Mouse (Mus musculus): ENCODE data around the gene Rab24. TPM values are rescaled to one million over a fixed set of nuclear protein-coding genes. Genes with fewer than 3 reads are reported as not detected.
A peak's percentile ranks its signal among the peaks of the same experiment; 100 is the strongest.

Rab24 gene
- total and polyA plus RNA-seq, 3 experiments: 41.7 to 72.5 (median 45.3) TPM

DNA sequence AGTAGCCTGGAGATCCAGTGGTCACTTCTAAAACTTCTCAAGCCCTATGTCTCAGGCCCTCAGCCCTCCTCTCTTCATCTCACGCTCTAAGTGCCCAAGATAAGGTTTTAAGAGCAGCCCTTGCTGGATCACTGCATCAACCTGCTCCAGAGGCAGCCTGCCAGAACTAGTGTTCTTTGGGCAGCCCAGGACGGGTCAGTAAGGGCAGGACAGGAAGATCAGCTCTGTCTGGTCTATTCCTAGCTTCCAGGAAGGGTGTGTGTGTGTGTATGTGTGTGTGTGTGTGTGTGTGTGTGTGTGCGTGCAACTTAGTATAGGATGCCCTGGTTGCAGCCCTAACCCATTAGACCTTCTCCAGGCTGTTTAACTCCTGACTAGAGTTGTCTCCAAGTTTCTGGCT, 48.5 kb upstream of the Rab24 start:
- Histone ChIP-seq H3K4me2 (ENCODE audit: insufficient read depth, low read depth, poor library complexity, severe bottlenecking) (peak overlapping the region; percentile 48), H3K27me3 (replicated peaks) (no peaks in the 10 kb centered on the region), H3K79me2 (replicated peaks; ENCODE audit: control insufficient read depth, extremely low read depth, insufficient read depth, poor library complexity, severe bottlenecking) (no peaks in the 10 kb centered on the region), H3K4me3 (replicated peaks in 1 of 3; ENCODE audit: low read depth in 2 of 3, low read length in 2 of 3, poor library complexity in 1 of 3) (peak overlapping the region; percentile 55 to 65 (median 62)), H3K9ac (ENCODE audit: insufficient read depth, low read depth) (peak overlapping the region; percentile 37), H3K36me3 (replicated peaks in 1 of 2; ENCODE audit: control insufficient read depth in 1 of 2, insufficient read depth in 1 of 2, low read length in 1 of 2) (peaks cover 0 to 3% of the 10 kb centered on the region in 2 experiments), H3K4me1 (ENCODE audit: control insufficient read depth in 1 of 2, insufficient read depth in 2 of 2) (peaks cover 22 to 61% of the 10 kb centered on the region in 2 experiments), H3K27ac (ENCODE audit: insufficient read depth, low read depth) (no peak overlapping the region), H3K9me3 (replicated peaks; ENCODE audit: low read length) (no peaks in the 10 kb centered on the region)
- dilution Hi-C loops (cut with MboI; ENCODE audit: extremely low pct_ligation_motif_present, extremely low pct_unique_long_range_greater_than_20kb, low sequenced_read_pairs): no loop called here
- TF ChIP-seq BHLHE40 (IDR thresholded peaks at IDR 0.05; ENCODE audit: low read depth, low read length): no peak
- TF ChIP-seq CHD2 (IDR thresholded peaks at IDR 0.05; ENCODE audit: low read length): no peak
- TF ChIP-seq EP300 (IDR thresholded peaks at IDR 0.05; ENCODE audit: low read length): no peak
- TF ChIP-seq ZNF384 (IDR thresholded peaks at IDR 0.05; ENCODE audit: low read depth, low read length): no peak
- TF ChIP-seq MAZ (IDR thresholded peaks at IDR 0.05; ENCODE audit: low read depth, low read length): no peak
- no peak for TF ChIP-seq UBTF (IDR thresholded peaks at IDR 0.05; ENCODE audit: low read depth, low read length)
- TF ChIP-seq MAX (IDR thresholded peaks at IDR 0.05; ENCODE audit: low read length): no peak
- no peak for TF ChIP-seq MAFK (IDR thresholded peaks at IDR 0.05; ENCODE audit: insufficient replicate concordance, low read length)
- TF ChIP-seq MXI1 (IDR thresholded peaks at IDR 0.05; ENCODE audit: low read depth, low read length): no peak
- no peak for TF ChIP-seq NELFE (IDR thresholded peaks at IDR 0.05; ENCODE audit: low read depth, low read length)
- no peak for TF ChIP-seq CTCF (conservative IDR thresholded peaks at IDR 0.05 in 1 of 2, IDR thresholded peaks at IDR 0.05 in 1 of 2; ENCODE audit: low read depth in 2 of 2, low read length in 2 of 2)
- no peak for TF ChIP-seq ZKSCAN1 (IDR thresholded peaks at IDR 0.05; ENCODE audit: borderline replicate concordance, low read depth, low read length)
- TF ChIP-seq RCOR1 (conservative IDR thresholded peaks at IDR 0.05; ENCODE audit: low read depth, low read length): no peak
- no peak for TF ChIP-seq NRF1 (IDR thresholded peaks at IDR 0.05; ENCODE audit: low read depth, low read length)
- no peak for TF ChIP-seq ZMIZ1 (IDR thresholded peaks at IDR 0.05; ENCODE audit: low read depth, low read length)
- TF ChIP-seq E2F4 (IDR thresholded peaks at IDR 0.05; ENCODE audit: insufficient replicate concordance, low read depth, low read length): no peak
- no peak for TF ChIP-seq MYC (IDR thresholded peaks at IDR 0.05; ENCODE audit: low read depth, low read length)
- DNase-seq (ENCODE audit: extremely low read depth): no peak
- in situ Hi-C loops (cut with MboI; ENCODE audit: low pct_ligation_motif_present, low pct_unique_long_range_greater_than_20kb, low sequenced_read_pairs): no loop called here

DNA sequence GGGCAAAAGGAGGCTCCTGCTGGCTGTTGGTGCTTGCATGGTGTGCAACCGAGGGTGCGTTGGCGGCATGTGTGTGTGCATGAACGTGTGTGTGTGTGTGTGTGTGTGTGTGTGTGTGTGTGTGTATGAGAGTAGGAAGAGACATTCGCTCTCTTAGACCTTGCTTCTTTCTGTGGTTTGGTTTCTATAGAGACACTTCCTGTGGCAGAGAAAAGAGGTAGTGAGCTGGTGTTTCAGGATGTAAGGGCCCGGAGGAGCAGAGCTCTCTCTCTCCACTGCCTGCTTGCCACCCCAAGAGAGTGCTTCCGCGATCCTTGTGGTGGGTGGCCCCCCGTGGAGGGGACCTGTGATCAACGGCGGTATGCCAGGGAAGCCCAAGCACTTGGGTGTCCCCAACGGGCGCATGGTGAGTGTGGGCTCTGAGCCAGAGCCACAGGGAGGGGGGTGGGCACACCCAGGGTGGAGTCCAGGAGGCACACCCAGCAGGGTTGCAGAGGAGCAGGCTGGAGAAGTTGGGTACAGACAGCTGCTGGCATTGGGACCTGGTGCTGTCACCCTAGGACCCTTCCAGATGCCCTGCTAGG, 47.9 kb upstream of the Rab24 start, which contains the start of gene Rgs14:
TSS of gene Rgs14 (plus strand) at position 202 of the 584 bp plus-strand sequence.
- no peaks in the 10 kb centered on the region for H3K79me2 ChIP-seq (replicated peaks; ENCODE audit: control insufficient read depth, extremely low read depth, insufficient read depth, poor library complexity, severe bottlenecking)
- in situ Hi-C loops (cut with MboI; ENCODE audit: low pct_ligation_motif_present, low pct_unique_long_range_greater_than_20kb, low sequenced_read_pairs): no loop called here
- peak; percentile 85 for DNase-seq (ENCODE audit: extremely low read depth)
- H3K4me3 ChIP-seq (replicated peaks in 1 of 3; ENCODE audit: low read depth in 2 of 3, low read length in 2 of 3, poor library complexity in 1 of 3): peak within 1 kb of the TSS; percentile 55 to 65 (median 62)
- peak within 1 kb of the TSS; percentile 37 for H3K9ac ChIP-seq (ENCODE audit: insufficient read depth, low read depth)
- H3K36me3 ChIP-seq (replicated peaks in 1 of 2; ENCODE audit: control insufficient read depth in 1 of 2, insufficient read depth in 1 of 2, low read length in 1 of 2): peaks cover 0 to 3% of the 10 kb centered on the region in 2 experiments
- H3K4me2 ChIP-seq (ENCODE audit: insufficient read depth, low read depth, poor library complexity, severe bottlenecking): peak within 1 kb of the TSS; percentile 53
- H3K27me3 ChIP-seq (replicated peaks): no peaks in the 10 kb centered on the region
- H3K4me1 ChIP-seq (ENCODE audit: control insufficient read depth in 1 of 2, insufficient read depth in 2 of 2): peaks cover 22 to 61% of the 10 kb centered on the region in 2 experiments
- dilution Hi-C loops (cut with MboI; ENCODE audit: extremely low pct_ligation_motif_present, extremely low pct_unique_long_range_greater_than_20kb, low sequenced_read_pairs): no loop called here
- H3K27ac ChIP-seq (ENCODE audit: insufficient read depth, low read depth): peak within 1 kb of the TSS; percentile 29; the same call in 1 of the 2 replicates
- H3K9me3 ChIP-seq (replicated peaks; ENCODE audit: low read length): no peaks in the 10 kb centered on the region
- peak; percentile 71 for TF ChIP-seq IRF4 (IDR thresholded peaks at IDR 0.05; ENCODE audit: low read depth, low read length)
- TF ChIP-seq BHLHE40 (IDR thresholded peaks at IDR 0.05; ENCODE audit: low read depth, low read length): peak; percentile 59
- peak; percentile 86 for TF ChIP-seq MXI1 (IDR thresholded peaks at IDR 0.05; ENCODE audit: low read depth, low read length)
- no peak for TF ChIP-seq CHD1 (IDR thresholded peaks at IDR 0.05; ENCODE audit: low read depth, low read length)
- TF ChIP-seq ELF1 (IDR thresholded peaks at IDR 0.05; ENCODE audit: low read depth, low read length): peak; percentile 78
- peak; percentile 45; the same call in 1 of the 2 replicates for TF ChIP-seq MEF2A (IDR thresholded peaks at IDR 0.05; ENCODE audit: borderline replicate concordance, low read depth, low read length)
- TF ChIP-seq TBP (conservative IDR thresholded peaks at IDR 0.05; ENCODE audit: low read depth, low read length): 0 out of 2 replicates have a peak, but pooled peaks have one; percentile 53
- no peak; the same call in none of the 2 replicates for TF ChIP-seq RAD21 (IDR thresholded peaks at IDR 0.05; ENCODE audit: low read depth, low read length)
- no peak for TF ChIP-seq GABPA (IDR thresholded peaks at IDR 0.05; ENCODE audit: insufficient replicate concordance, low read depth, low read length)
- TF ChIP-seq MYC (IDR thresholded peaks at IDR 0.05; ENCODE audit: low read depth, low read length): peak; percentile 73
- TF ChIP-seq ZNF384 (IDR thresholded peaks at IDR 0.05; ENCODE audit: low read depth, low read length): no peak
- 0 out of 2 replicates have a peak, but pooled peaks have one; percentile 46 for TF ChIP-seq MAZ (IDR thresholded peaks at IDR 0.05; ENCODE audit: low read depth, low read length)
- TF ChIP-seq EP300 (IDR thresholded peaks at IDR 0.05; ENCODE audit: low read length): peak; percentile 68
- no peak for TF ChIP-seq ZC3H11A (IDR thresholded peaks at IDR 0.05; ENCODE audit: low read depth, low read length)
- no peak; the same call in 1 of the 2 replicates for TF ChIP-seq JUND (conservative IDR thresholded peaks at IDR 0.05; ENCODE audit: low read depth, low read length)
- TF ChIP-seq PAX5 (IDR thresholded peaks at IDR 0.05; ENCODE audit: low read length): no peak
- no peak for TF ChIP-seq MAFK (IDR thresholded peaks at IDR 0.05; ENCODE audit: insufficient replicate concordance, low read length)
- 0 out of 2 replicates have a peak, but pooled peaks have one; percentile 22 for TF ChIP-seq ETS1 (conservative IDR thresholded peaks at IDR 0.05; ENCODE audit: low read depth, low read length)
- TF ChIP-seq E2F4 (IDR thresholded peaks at IDR 0.05; ENCODE audit: insufficient replicate concordance, low read depth, low read length): no peak
- no peak for TF ChIP-seq KAT2A (IDR thresholded peaks at IDR 0.05; ENCODE audit: insufficient replicate concordance, low read length)
- no peak for TF ChIP-seq USF2 (conservative IDR thresholded peaks at IDR 0.05; ENCODE audit: low read depth, low read length)
